Mouse (Mus musculus): ENCODE results near the gene Scd4. TPM values are rescaled to one million over a fixed set of nuclear protein-coding genes. Genes with fewer than 3 reads are reported as not detected.
A peak's percentile ranks its signal among the peaks of the same experiment; 100 is the strongest.
"Not testable (repeated sequence)": the region's sequence is repeated elsewhere in the genome, so short reads cannot be mapped to it uniquely, and the experiment has no call there.

Gene Scd4
- polyA plus RNA-seq, 1 experiment from 2014 or later: 0.16 TPM

DNA sequence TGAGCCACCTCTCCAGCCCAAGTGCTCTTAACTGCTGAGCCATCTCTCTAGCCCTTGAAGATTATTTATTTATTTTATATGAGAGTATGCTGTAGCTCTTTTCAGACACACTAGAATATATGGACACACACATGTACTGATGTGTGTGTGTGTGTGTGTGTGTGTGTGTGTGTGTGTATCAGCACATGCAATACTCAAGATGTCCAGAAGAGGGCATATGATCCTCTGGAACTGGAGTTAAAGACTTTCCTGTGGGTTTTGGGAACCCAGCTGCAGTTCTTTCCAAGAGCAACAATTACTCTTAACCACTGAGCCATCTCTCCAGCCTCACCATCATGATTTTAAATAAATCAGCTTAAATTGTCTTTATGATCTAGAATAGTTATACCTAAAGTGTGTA is 14.3 kb upstream of the Scd4 start:
- Histone ChIP-seq H3K4me2 (no peak overlapping the region), H3K9ac (ENCODE audit: low read depth, low read length) (no peak overlapping the region), H3K27me3 (replicated peaks; ENCODE audit: control insufficient read depth, insufficient read depth, low read length) (no peaks in the 10 kb centered on the region; the same call in 1 of the 2 replicates), H3K9me3 (ENCODE audit: control insufficient read depth, low read length) (no peaks in the 10 kb centered on the region), H3K36me3 (ENCODE audit: control insufficient read depth, insufficient read depth, low read length) (no peaks in the 10 kb centered on the region), H3K4me3 (ENCODE audit: low read depth, low read length) (no peak overlapping the region), H3K4me1 (replicated peaks; ENCODE audit: control insufficient read depth, insufficient read depth, low read length) (peaks cover 4% of the 10 kb centered on the region), H3K27ac (ENCODE audit: low read depth, low read length) (no peak overlapping the region)
- ATAC-seq (replicated peaks; ENCODE audit: low FRiP score): no peak
- peak; percentile 3 for DNase-seq (ENCODE audit: low spot score)

DNA sequence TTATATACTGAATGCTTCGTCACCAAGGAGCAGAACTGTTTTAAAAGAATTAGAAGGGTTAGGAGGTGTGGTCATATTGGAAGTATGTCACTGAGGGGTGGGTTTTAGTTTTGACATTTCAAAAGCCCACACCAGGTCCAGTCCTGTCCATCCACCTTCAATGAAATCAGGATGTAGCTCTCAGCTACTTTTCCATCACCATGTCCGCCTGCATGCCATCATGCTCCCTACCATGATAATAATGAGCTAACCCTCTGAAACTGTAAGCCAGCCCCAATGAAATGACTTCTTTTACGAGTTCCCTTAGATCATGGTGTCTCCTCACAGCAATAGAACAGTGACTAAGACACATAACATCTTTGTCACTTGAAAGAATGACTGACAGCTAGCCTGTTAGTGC is 12.6 kb upstream of the Scd4 start:
- Histone ChIP-seq H3K36me3 (ENCODE audit: control insufficient read depth, insufficient read depth, low read length) (no peaks in the 10 kb centered on the region), H3K9me3 (ENCODE audit: control insufficient read depth, low read length) (no peaks in the 10 kb centered on the region), H3K4me2 (no peak overlapping the region), H3K9ac (ENCODE audit: low read depth, low read length) (no peak overlapping the region), H3K4me1 (replicated peaks; ENCODE audit: control insufficient read depth, insufficient read depth, low read length) (no peaks in the 10 kb centered on the region; the same call in 1 of the 2 replicates), H3K27ac (ENCODE audit: low read depth, low read length) (no peak overlapping the region), H3K4me3 (ENCODE audit: low read depth, low read length) (no peak overlapping the region), H3K27me3 (replicated peaks; ENCODE audit: control insufficient read depth, insufficient read depth, low read length) (no peaks in the 10 kb centered on the region; the same call in 1 of the 2 replicates)
- no peak for ATAC-seq (replicated peaks; ENCODE audit: low FRiP score)
- DNase-seq (ENCODE audit: low spot score): no peak
- 75% methylated on average over 3 of the region's 3 CpGs for WGBS

DNA sequence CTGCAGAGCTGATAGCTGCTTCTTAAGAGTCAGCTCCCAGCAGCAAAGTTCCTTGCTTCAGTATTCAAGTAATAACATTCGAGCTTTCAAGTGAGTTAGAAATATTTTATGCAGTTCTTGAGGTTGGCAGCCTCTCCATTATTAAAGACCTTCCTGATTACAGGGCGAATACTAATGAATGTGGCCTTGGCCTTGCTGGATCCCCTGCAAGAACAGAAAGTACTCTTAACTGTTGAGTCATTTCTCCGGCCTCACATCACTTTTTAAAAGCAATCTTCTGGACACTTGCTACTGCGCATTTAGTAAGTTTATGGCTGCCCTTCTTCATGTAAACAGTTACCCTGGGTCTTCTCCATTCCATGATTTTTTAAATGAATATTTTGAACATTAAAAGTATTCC is 11.7 kb upstream of the Scd4 start:
- DNase-seq (ENCODE audit: low spot score) (no peak), ATAC-seq (replicated peaks; ENCODE audit: low FRiP score) (no peak)
- no peaks in the 10 kb centered on the region for H3K4me1 ChIP-seq (replicated peaks; ENCODE audit: control insufficient read depth, insufficient read depth, low read length)
- no peaks in the 10 kb centered on the region for H3K9me3 ChIP-seq (ENCODE audit: control insufficient read depth, low read length)
- H3K27ac ChIP-seq (ENCODE audit: low read depth, low read length): no peak overlapping the region
- H3K9ac ChIP-seq (ENCODE audit: low read depth, low read length): no peak overlapping the region
- H3K36me3 ChIP-seq (ENCODE audit: control insufficient read depth, insufficient read depth, low read length): no peaks in the 10 kb centered on the region
- no peaks in the 10 kb centered on the region; the same call in 1 of the 2 replicates for H3K27me3 ChIP-seq (replicated peaks; ENCODE audit: control insufficient read depth, insufficient read depth, low read length)
- H3K4me3 ChIP-seq (ENCODE audit: low read depth, low read length): no peak overlapping the region
- 81% methylated on average over 4 of the region's 4 CpGs for WGBS
- H3K4me2 ChIP-seq: no peak overlapping the region

- 71% methylated on average over 2 of the region's 2 CpGs for WGBS
- DNase-seq (ENCODE audit: low spot score): no peak
- H3K27me3 ChIP-seq (replicated peaks; ENCODE audit: control insufficient read depth, insufficient read depth, low read length): no peaks in the 10 kb centered on the region
- no peak overlapping the region for H3K27ac ChIP-seq (ENCODE audit: low read depth, low read length)
- H3K4me3 ChIP-seq (ENCODE audit: low read depth, low read length): no peak overlapping the region
- ATAC-seq (replicated peaks; ENCODE audit: low FRiP score): no peak
- H3K9me3 ChIP-seq (ENCODE audit: control insufficient read depth, low read length): no peaks in the 10 kb centered on the region
- no peak overlapping the region for H3K4me2 ChIP-seq
- no peaks in the 10 kb centered on the region for H3K36me3 ChIP-seq (ENCODE audit: control insufficient read depth, insufficient read depth, low read length)
- H3K4me1 ChIP-seq (replicated peaks; ENCODE audit: control insufficient read depth, insufficient read depth, low read length): no peaks in the 10 kb centered on the region
- no peak overlapping the region for H3K9ac ChIP-seq (ENCODE audit: low read depth, low read length)
Measured at GRCm38 (mm10) chr19:44321631-44322030, 11.3 kb upstream of the Scd4 start.

GRCm38 (mm10) chr19:44329566-44329965 is 3.3 kb upstream of the Scd4 start:
- Histone ChIP-seq H3K4me3 (ENCODE audit: low read depth, low read length) (no peak overlapping the region), H3K9me3 (ENCODE audit: control insufficient read depth, low read length) (no peaks in the 10 kb centered on the region), H3K4me2 (no peak overlapping the region), H3K9ac (ENCODE audit: low read depth, low read length) (no peak overlapping the region), H3K4me1 (replicated peaks; ENCODE audit: control insufficient read depth, insufficient read depth, low read length) (no peaks in the 10 kb centered on the region), H3K27ac (ENCODE audit: low read depth, low read length) (no peak overlapping the region), H3K36me3 (ENCODE audit: control insufficient read depth, insufficient read depth, low read length) (no peaks in the 10 kb centered on the region), H3K27me3 (replicated peaks; ENCODE audit: control insufficient read depth, insufficient read depth, low read length) (0 out of 2 replicates have a peak, but pooled peaks cover 2% of the 10 kb centered on the region)
- ATAC-seq (replicated peaks; ENCODE audit: low FRiP score): no peak
- 77% methylated on average over 2 of the region's 2 CpGs for WGBS
- no peak for DNase-seq (ENCODE audit: low spot score)

DNA sequence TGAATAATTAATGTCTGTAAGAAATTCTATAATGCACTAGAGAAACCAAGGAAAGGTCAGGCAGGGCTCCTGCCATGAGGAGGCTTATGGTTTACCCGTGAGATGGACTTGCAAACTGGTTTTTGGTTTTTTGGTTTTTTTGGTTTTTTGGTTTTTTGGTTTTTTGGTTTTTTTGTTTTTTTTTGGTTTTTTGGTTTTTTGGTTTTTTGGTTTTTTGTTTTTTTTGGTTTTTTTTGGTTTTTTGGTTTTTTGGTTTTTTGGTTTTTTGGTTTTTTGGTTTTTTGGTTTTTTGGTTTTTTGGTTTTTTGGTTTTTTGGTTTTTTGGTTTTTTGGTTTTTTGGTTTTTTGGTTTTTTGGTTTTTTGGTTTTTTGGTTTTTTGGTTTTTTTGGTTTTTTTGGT is 1.8 kb upstream of the Scd4 start:
- DNase-seq (ENCODE audit: low spot score); H3K4me3 ChIP-seq (ENCODE audit: low read depth, low read length); H3K9ac ChIP-seq (ENCODE audit: low read depth, low read length); H3K27ac ChIP-seq (ENCODE audit: low read depth, low read length); H3K36me3 ChIP-seq (ENCODE audit: control insufficient read depth, insufficient read depth, low read length); H3K4me2 ChIP-seq; H3K27me3 ChIP-seq (replicated peaks; ENCODE audit: control insufficient read depth, insufficient read depth, low read length); H3K4me1 ChIP-seq (replicated peaks; ENCODE audit: control insufficient read depth, insufficient read depth, low read length); H3K9me3 ChIP-seq (ENCODE audit: control insufficient read depth, low read length); ATAC-seq (replicated peaks; ENCODE audit: low FRiP score): not testable (repeated sequence)
- WGBS: 88% methylated on average over 1 of the region's 1 CpGs

DNA sequence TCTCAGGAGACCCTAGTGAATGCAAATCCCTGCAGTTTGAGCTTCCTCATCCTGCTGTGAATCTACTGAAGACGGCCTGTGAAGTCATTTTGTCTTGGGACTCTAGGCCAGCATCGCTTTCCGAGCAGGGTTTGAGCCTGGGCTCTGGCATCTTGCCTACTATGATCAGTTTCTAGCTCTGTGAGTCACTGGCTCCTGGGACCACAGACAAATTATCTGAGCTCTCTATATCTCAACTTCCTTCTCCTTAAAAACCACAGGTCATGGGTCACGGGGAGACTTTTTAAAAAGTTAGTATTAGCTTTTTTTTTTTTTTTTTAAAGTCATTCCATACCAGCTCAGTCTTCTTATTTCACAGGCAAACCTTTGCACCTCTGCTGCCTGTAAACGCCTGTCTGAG is 981 bp upstream of the Scd4 start:
- no peak overlapping the region for H3K9ac ChIP-seq (ENCODE audit: low read depth, low read length)
- no peaks in the 10 kb centered on the region for H3K9me3 ChIP-seq (ENCODE audit: control insufficient read depth, low read length)
- no peak overlapping the region for H3K4me2 ChIP-seq
- ATAC-seq (replicated peaks; ENCODE audit: low FRiP score) (no peak), DNase-seq (ENCODE audit: low spot score) (no peak)
- H3K27ac ChIP-seq (ENCODE audit: low read depth, low read length): no peak overlapping the region
- H3K4me3 ChIP-seq (ENCODE audit: low read depth, low read length): no peak overlapping the region
- H3K4me1 ChIP-seq (replicated peaks; ENCODE audit: control insufficient read depth, insufficient read depth, low read length): no peaks in the 10 kb centered on the region
- 65% methylated on average over 5 of the region's 5 CpGs for WGBS
- no peaks in the 10 kb centered on the region for H3K36me3 ChIP-seq (ENCODE audit: control insufficient read depth, insufficient read depth, low read length)
- H3K27me3 ChIP-seq (replicated peaks; ENCODE audit: control insufficient read depth, insufficient read depth, low read length): 0 out of 2 replicates have a peak, but pooled peaks cover 2% of the 10 kb centered on the region

DNA sequence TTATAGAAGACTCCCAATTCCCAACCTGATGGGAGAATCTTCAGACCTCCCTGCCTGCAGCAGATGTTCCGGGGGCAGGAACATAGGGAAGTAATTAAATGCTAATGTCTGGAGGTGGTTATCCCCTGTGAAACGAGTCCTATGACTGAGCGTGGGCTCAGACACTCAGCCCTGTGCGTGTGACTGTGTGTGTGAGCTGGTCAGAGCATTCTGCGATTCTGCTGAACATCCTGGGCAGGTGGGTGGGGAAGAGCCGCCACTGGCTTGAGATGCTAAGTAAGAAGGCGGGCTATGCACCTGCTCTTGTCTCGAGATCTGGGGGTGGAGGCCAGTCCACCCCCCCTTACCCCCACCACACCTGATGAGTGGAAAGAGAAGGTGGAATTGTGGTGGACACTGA is 566 bp upstream of the Scd4 start:
- Histone ChIP-seq H3K27ac (ENCODE audit: low read depth, low read length) (no peak overlapping the region), H3K9me3 (ENCODE audit: control insufficient read depth, low read length) (no peaks in the 10 kb centered on the region), H3K36me3 (ENCODE audit: control insufficient read depth, insufficient read depth, low read length) (no peaks in the 10 kb centered on the region), H3K4me3 (ENCODE audit: low read depth, low read length) (no peak overlapping the region), H3K4me1 (replicated peaks; ENCODE audit: control insufficient read depth, insufficient read depth, low read length) (no peaks in the 10 kb centered on the region), H3K4me2 (no peak overlapping the region), H3K27me3 (replicated peaks; ENCODE audit: control insufficient read depth, insufficient read depth, low read length) (0 out of 2 replicates have a peak, but pooled peaks cover 2% of the 10 kb centered on the region), H3K9ac (ENCODE audit: low read depth, low read length) (no peak overlapping the region)
- ATAC-seq (replicated peaks; ENCODE audit: low FRiP score): no peak
- WGBS: 63% methylated on average over 8 of the region's 8 CpGs
- no peak for DNase-seq (ENCODE audit: low spot score)

- Histone ChIP-seq H3K4me2 (no peak overlapping the region), H3K27me3 (replicated peaks; ENCODE audit: control insufficient read depth, insufficient read depth, low read length) (0 out of 2 replicates have a peak, but pooled peaks cover 2% of the 10 kb centered on the region), H3K9me3 (ENCODE audit: control insufficient read depth, low read length) (no peaks in the 10 kb centered on the region), H3K36me3 (ENCODE audit: control insufficient read depth, insufficient read depth, low read length) (no peaks in the 10 kb centered on the region), H3K9ac (ENCODE audit: low read depth, low read length) (no peak overlapping the region), H3K4me3 (ENCODE audit: low read depth, low read length) (no peak overlapping the region), H3K27ac (ENCODE audit: low read depth, low read length) (no peak overlapping the region), H3K4me1 (replicated peaks; ENCODE audit: control insufficient read depth, insufficient read depth, low read length) (no peaks in the 10 kb centered on the region)
- ATAC-seq (replicated peaks; ENCODE audit: low FRiP score): no peak
- DNase-seq (ENCODE audit: low spot score): no peak
- WGBS: 79% methylated on average over 9 of the region's 9 CpGs
Measured at GRCm38 (mm10) chr19:44333991-44334390, 1.1 kb downstream of the Scd4 start.

Data from liver, embryonic 11.5 days (tissue).